ENCODE assay signal across 10 mouse cellular contexts in genomic region chr7:142486751-142487162, GRCm38 (mm10). TPM values are rescaled to one million over a fixed set of nuclear protein-coding genes. Genes with fewer than 3 reads are reported as not detected.
DNase-seq lines count a peak whose midpoint lies in the region; ATAC-seq and TF ChIP-seq lines count a peak whose summit lies in the region.
"Had no signal": no experiment of that assay in that cellular context is flagged by ENCODE, and none has a peak within 500 bp of the region (broad histone marks: within the 10 kb centered on the region; RNA-seq: fewer than 3 reads in every experiment).

No protein-coding gene starts in this region.

- H3K36me3 ChIP-seq in heart, embryonic 13.5 days: peaks cover 53% of the 10 kb centered on the region
- peaks cover 48% of the 10 kb centered on the region for H3K36me3 ChIP-seq in intestine, postnatal 0 days (ENCODE audit: control insufficient read depth, insufficient read depth)

- H3K9me3 ChIP-seq in heart, embryonic 13.5 days: no peaks in the 10 kb centered on the region
- H3K9me3 ChIP-seq in intestine, postnatal 0 days (ENCODE audit: control insufficient read depth): no peaks in the 10 kb centered on the region

- 60% methylated on average over 8 of the region's 8 CpGs for WGBS in heart, embryonic 13.5 days
- WGBS in intestine, postnatal 0 days: 71% methylated on average over 8 of the region's 8 CpGs

- peak overlapping the region; percentile 99 for H3K27ac ChIP-seq in heart, embryonic 13.5 days (replicated peaks)
- H3K27ac ChIP-seq in embryonic fibroblast, embryonic 13.5 days (ENCODE audit: insufficient read depth, low read length): peak overlapping the region; percentile 15; the same call in 1 of the 2 replicates
- 0 out of 2 replicates have a peak overlapping the region, but pooled peaks have one; percentile 35 for H3K27ac ChIP-seq in intestine, postnatal 0 days (ENCODE audit: low read depth, low read length)

- no peak overlapping the region for H3K4me2 ChIP-seq in heart, embryonic 13.5 days
- no peak overlapping the region for H3K4me2 ChIP-seq in intestine, postnatal 0 days (replicated peaks; ENCODE audit: low read depth)

- TF ChIP-seq POLR2A in embryonic fibroblast, embryonic 13.5 days (IDR thresholded peaks at IDR 0.05; ENCODE audit: low read depth, low read length): no peak

- TF ChIP-seq CTCF in embryonic fibroblast, embryonic 13.5 days (IDR thresholded peaks at IDR 0.05; ENCODE audit: borderline replicate concordance, insufficient read depth, low read length): no peak
- no peak for TF ChIP-seq CTCF in intestine, postnatal 0 days (IDR thresholded peaks at IDR 0.05; ENCODE audit: low read depth)

- H3K9ac ChIP-seq in heart, embryonic 13.5 days: peak overlapping the region; percentile 51
- no peak overlapping the region for H3K9ac ChIP-seq in intestine, postnatal 0 days (ENCODE audit: low read depth, low read length)

- DNase-seq in heart, adult 9 months (ENCODE audit: low spot score in 2 of 2): no peak
- DNase-seq in NIH3T3 (ENCODE audit: low read depth): peak; percentile 27
- no peak for DNase-seq in right cerebral cortex, postnatal 36 days (ENCODE audit: low spot score in 2 of 2)
- DNase-seq in right cerebral cortex, postnatal 10 days (ENCODE audit: low spot score in 2 of 2): no peak
- no peak for DNase-seq in cerebellum, adult 8-10 months
- DNase-seq: cerebellum, adult 9-11 months; spleen, adult 18-20 months had no signal

- H3K27me3 ChIP-seq in heart, embryonic 13.5 days (replicated peaks): no peaks in the 10 kb centered on the region
- H3K27me3 ChIP-seq in intestine, postnatal 0 days (replicated peaks; ENCODE audit: control insufficient read depth, insufficient read depth, low read length): no peaks in the 10 kb centered on the region

- H3K4me1 ChIP-seq in heart, embryonic 13.5 days: peaks cover 64% of the 10 kb centered on the region
- peaks cover 24% of the 10 kb centered on the region for H3K4me1 ChIP-seq in embryonic fibroblast, embryonic 13.5 days (ENCODE audit: control insufficient read depth, insufficient read depth, low read length)
- H3K4me1 ChIP-seq in intestine, postnatal 0 days (replicated peaks; ENCODE audit: control insufficient read depth, insufficient read depth, low read length): no peaks in the 10 kb centered on the region

- no peak for ATAC-seq in heart, embryonic 13.5 days (ENCODE audit: extremely low read depth, insufficient number of reproducible peaks, low FRiP score, low TSS enrichment)
- no peak for ATAC-seq in intestine, postnatal 0 days

- H3K4me3 ChIP-seq in heart, embryonic 13.5 days: no peak overlapping the region
- H3K4me3 ChIP-seq in embryonic fibroblast, embryonic 13.5 days (ENCODE audit: insufficient read depth, low read length): no peak overlapping the region
- no peak overlapping the region for H3K4me3 ChIP-seq in intestine, postnatal 0 days (ENCODE audit: low read depth, low read length)

RNA-seq across cellular contexts. Expression of gene Tnnt3, which starts 11.9 kb away (rescaled TPM):
- polyA plus RNA-seq in heart, embryonic 13.5 days (2015; fragmentation: Nextera tagmentation; extraction: Ambion mirVana): 4.0 and 5.4 TPM in 2 replicates
- 1.4 TPM in 2 replicates for polyA plus RNA-seq in embryonic fibroblast, embryonic 13.5 days (2011; ENCODE audit: insufficient read length, low read depth, missing spikeins)
- 3.0 TPM in 2 replicates for polyA plus RNA-seq in intestine, postnatal 0 days (2015; fragmentation: Nextera tagmentation; extraction: Ambion mirVana)

RNA-seq across cellular contexts. Expression of gene Lsp1, which starts 26.1 kb away (rescaled TPM):
- polyA plus RNA-seq in heart, embryonic 13.5 days (2015; fragmentation: Nextera tagmentation; extraction: Ambion mirVana): 51.0 and 54.6 TPM in 2 replicates
- polyA plus RNA-seq in embryonic fibroblast, embryonic 13.5 days (2011; ENCODE audit: insufficient read length, low read depth, missing spikeins): 114 and 159 TPM in 2 replicates
- polyA plus RNA-seq in intestine, postnatal 0 days (2015; fragmentation: Nextera tagmentation; extraction: Ambion mirVana): 55.2 and 61.8 TPM in 2 replicates

RNA-seq across cellular contexts. Expression of gene Tnni2, which starts 45.1 kb away (rescaled TPM):
- 34.8 and 41.9 TPM in 2 replicates for polyA plus RNA-seq in heart, embryonic 13.5 days (2015; fragmentation: Nextera tagmentation; extraction: Ambion mirVana)
- polyA plus RNA-seq in embryonic fibroblast, embryonic 13.5 days (2011; ENCODE audit: insufficient read length, low read depth, missing spikeins): 1.1 TPM in 1 of 2 replicates, not detected in the other
- 1.9 and 2.4 TPM in 2 replicates for polyA plus RNA-seq in intestine, postnatal 0 days (2015; fragmentation: Nextera tagmentation; extraction: Ambion mirVana)

RNA-seq across cellular contexts. Expression of gene Mrpl23, which starts 45.7 kb away (rescaled TPM):
- 15.6 and 17.7 TPM in 2 replicates for polyA plus RNA-seq in heart, embryonic 13.5 days (2015; fragmentation: Nextera tagmentation; extraction: Ambion mirVana)
- polyA plus RNA-seq in embryonic fibroblast, embryonic 13.5 days (2011; ENCODE audit: insufficient read length, low read depth, missing spikeins): 8.2 and 10.6 TPM in 2 replicates
- 26.7 and 33.0 TPM in 2 replicates for polyA plus RNA-seq in intestine, postnatal 0 days (2015; fragmentation: Nextera tagmentation; extraction: Ambion mirVana)

RNA-seq across cellular contexts. Expression of gene Syt8, which starts 52.1 kb away (rescaled TPM):
- polyA plus RNA-seq in heart, embryonic 13.5 days (2015; fragmentation: Nextera tagmentation; extraction: Ambion mirVana): 0.19 and 0.41 TPM in 2 replicates
- 1.3 and 2.4 TPM in 2 replicates for polyA plus RNA-seq in embryonic fibroblast, embryonic 13.5 days (2011; ENCODE audit: insufficient read length, low read depth, missing spikeins)
- 0.60 and 1.3 TPM in 2 replicates for polyA plus RNA-seq in intestine, postnatal 0 days (2015; fragmentation: Nextera tagmentation; extraction: Ambion mirVana)

Comparison
In these comparisons a context has a peak if more than half of its experiments do, and no peak if none do; other contexts are left out.
1. H3K27ac ChIP-seq: peak in every context shown above with its lines; median percentile 99 in heart, embryonic 13.5 days; 35 in intestine, postnatal 0 days; 15 in embryonic fibroblast, embryonic 13.5 days.
2. RNA of gene Tnni2, which starts 45.1 kb away (polyA plus RNA-seq): 34.8 to 41.9 TPM in heart, embryonic 13.5 days; 1.9 to 2.4 TPM in intestine, postnatal 0 days and 1.1 TPM in embryonic fibroblast, embryonic 13.5 days; every median in the first group is over 10 times any median in the second.